Mouse (Mus musculus) cerebellum, adult 2 months (tissue): ENCODE results near the gene Pfdn5. TPM values are rescaled to one million over a fixed set of nuclear protein-coding genes. Genes with fewer than 3 reads are reported as not detected.
"Not testable (repeated sequence)": the region's sequence is repeated elsewhere in the genome, so short reads cannot be mapped to it uniquely, and the experiment has no call there.

Experiments
- DNase-seq, 2 experiments: peaks; one replicate each; pipeline ENCODE4 v3.0.0; 2021
- H3K27ac ChIP-seq: fragments of 200-500 bp; 2 replicates; pipeline ENCODE4 v1.5.1; 2012; ENCODE audit warnings: low read length, control low read depth, inconsistent platforms; ENCODE audit not compliant: insufficient read depth
- H3K27me3 ChIP-seq: fragments of 200-500 bp; 2 replicates; pipeline ENCODE4 v1.6.1; 2012; ENCODE audit warnings: inconsistent platforms, mild to moderate bottlenecking, low read length, moderate library complexity; ENCODE audit not compliant: control insufficient read depth, insufficient read depth
- H3K4me1 ChIP-seq: fragments of 200-500 bp; 2 replicates; pipeline ENCODE4 v1.6.1; 2011; ENCODE audit warnings: low read length; ENCODE audit not compliant: control insufficient read depth, insufficient read depth
- H3K4me3 ChIP-seq: fragments of 200-500 bp; replicated peaks from 2 replicates; pipeline ENCODE3; 2011; ENCODE audit warnings: mild to moderate bottlenecking, low read depth, low read length, control low read depth; ENCODE audit not compliant: insufficient read depth
- CTCF ChIP-seq: fragments of 200-500 bp; IDR thresholded peaks from 2 replicates; pipeline ENCODE4 v1.5.1; 2011; ENCODE audit warnings: low read depth, mild to moderate bottlenecking, control low read depth, low read length, moderate library complexity, borderline replicate concordance; ENCODE audit not compliant: insufficient read depth
- POLR2A ChIP-seq: fragments of 200-500 bp; IDR thresholded peaks from 2 replicates; pipeline ENCODE4 v1.6.1; 2011; ENCODE audit warnings: low read length, control low read depth, borderline replicate concordance; ENCODE audit not compliant: insufficient read depth
- WGBS: fragments of 180-500 bp; shearing (Covaris S2); methylation state at CpG from one replicate; pipeline ENCODE4 v1.1.7; 2018; 5-methylcytosine and 5-hydroxymethylcytosine counted together
- polyA plus RNA-seq: library from polyadenylated mRNA; depleted of rRNA; stranded (reverse); fragments of >200 nt; gene quantifications from 2 replicates; pipeline ENCODE4 v1.2.3, GENCODE M21; 2012

Gene Pfdn5
- polyA plus RNA-seq, 1 experiment: 360 TPM

DNA sequence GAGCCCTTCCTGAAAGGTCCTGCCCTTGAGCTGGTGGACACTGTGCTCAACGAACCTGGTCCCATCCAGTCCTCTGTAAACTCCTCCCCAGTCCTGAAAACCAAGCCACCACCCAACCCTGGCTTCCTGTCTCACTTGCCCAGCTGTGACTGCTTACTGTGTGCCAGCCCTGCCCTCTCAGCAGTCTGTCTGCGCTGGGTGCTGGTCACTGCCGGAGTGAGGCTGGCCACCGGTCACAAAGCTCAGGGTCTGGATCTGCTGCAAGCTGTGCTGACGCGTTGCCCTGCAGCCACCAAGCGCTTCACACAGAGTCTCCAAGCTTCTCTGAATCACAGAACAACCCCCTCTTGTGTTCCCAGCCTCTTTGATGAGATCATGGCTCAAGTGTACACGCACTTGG, 10.6 kb upstream of the Pfdn5 start:
- Histone ChIP-seq H3K27ac (no peak overlapping the region), H3K4me1 (no peaks in the 10 kb centered on the region), H3K27me3 (no peaks in the 10 kb centered on the region), H3K4me3 (no peak overlapping the region)
- WGBS: 87% methylated on average over 8 of the region's 8 CpGs
- TF ChIP-seq CTCF (no peak), POLR2A (no peak)
- DNase-seq: no peak

DNA sequence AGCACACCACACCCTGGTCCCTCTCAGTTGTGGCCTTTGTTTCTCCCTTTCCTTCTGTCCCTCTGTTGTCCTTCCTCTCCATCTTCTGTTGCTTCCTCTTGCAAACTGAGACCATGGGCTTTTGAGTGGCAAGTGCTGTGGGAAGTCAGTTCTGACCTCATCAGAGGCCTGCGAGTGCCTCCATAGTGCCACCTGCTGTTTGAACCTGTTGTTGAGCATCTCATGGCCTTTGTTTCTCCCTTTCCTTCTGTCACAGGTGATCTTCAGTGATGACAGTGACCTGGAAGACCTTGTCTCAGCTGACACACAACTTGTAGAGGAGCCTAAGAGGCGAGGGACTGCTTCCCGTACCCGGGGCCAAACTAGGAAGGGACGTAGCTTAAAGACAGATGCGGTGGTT, 9.7 kb upstream of the Pfdn5 start:
- TF ChIP-seq CTCF (peak; percentile 81), POLR2A (no peak)
- Histone ChIP-seq H3K4me3 (no peak overlapping the region), H3K27me3 (no peaks in the 10 kb centered on the region), H3K4me1 (no peaks in the 10 kb centered on the region), H3K27ac (no peak overlapping the region)
- DNase-seq: peak; percentile 55 to 64
- 82% methylated on average over 6 of the region's 6 CpGs for WGBS

DNA sequence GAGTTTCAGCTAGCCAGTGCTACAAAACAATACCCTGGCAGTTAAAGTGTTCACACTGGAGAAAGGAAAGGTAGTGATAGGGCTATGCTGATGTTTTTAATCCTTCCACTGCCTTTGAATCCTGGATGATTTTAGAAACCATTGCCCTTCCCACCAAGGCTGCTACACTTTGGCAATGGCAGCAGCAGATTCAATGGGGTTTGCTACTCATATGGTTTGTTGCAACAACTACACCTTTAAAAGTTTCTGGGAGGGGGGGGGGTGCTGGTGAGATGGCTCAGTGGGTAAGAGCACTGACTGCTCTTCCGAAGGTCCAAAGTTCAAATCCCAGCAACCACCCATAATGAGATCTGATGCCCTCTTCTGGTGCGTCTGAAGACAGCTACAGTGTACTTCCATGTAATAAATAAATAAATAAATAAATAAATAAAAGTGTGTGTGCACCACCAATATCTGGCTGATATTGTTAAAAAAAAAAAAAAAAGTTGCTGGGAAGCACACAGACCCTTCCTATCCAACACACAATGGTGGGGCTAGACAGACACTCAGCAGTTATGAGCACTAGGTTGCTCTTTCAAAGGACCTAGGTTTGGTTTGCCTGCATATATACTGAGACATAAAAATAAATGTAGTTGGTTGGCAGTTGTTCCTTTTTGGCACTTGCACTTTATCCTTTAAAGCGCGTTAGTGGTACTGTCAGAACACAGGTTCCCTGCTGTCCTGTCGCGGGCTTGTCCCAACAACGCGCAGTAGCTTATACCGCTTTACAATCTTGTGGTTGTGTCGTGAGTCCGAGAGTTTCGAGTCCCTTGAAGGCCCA, 1.1 kb upstream of the Pfdn5 start:
- Histone ChIP-seq H3K27ac (no peak overlapping the region), H3K4me3 (no peak overlapping the region), H3K4me1 (0 out of 2 replicates have a peak, but pooled peaks cover 2% of the 10 kb centered on the region), H3K27me3 (no peaks in the 10 kb centered on the region)
- no peak for TF ChIP-seq CTCF
- no peak for TF ChIP-seq POLR2A
- DNase-seq: peak; percentile 34 to 39
- 69% methylated on average over 12 of the region's 12 CpGs for WGBS

DNA sequence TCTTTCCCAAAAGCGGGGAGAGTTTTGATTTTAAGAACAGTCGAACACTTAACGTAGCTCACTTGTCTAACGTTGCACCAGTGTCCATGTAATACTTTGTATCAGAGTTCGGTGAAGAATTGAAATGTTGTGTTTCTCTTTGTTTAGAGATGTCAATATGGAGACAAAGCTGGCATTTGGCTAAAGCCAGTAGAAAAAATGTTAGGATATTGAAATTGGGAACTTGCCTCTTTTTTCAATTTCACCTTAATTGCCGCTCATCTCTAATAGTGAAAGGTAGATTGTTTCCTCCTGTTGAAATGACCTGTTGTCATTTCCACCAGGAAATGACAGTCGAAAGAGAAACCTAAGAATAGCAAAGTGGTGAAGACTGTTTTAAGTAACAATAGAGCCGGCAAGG, 976 bp downstream of the Pfdn5 start:
- H3K27me3 ChIP-seq: no peaks in the 10 kb centered on the region
- peak overlapping the region; percentile 78 for H3K4me3 ChIP-seq
- no peak for DNase-seq
- H3K4me1 ChIP-seq: peaks cover 5% of the 10 kb centered on the region; the same call in 1 of the 2 replicates
- TF ChIP-seq POLR2A (no peak), CTCF (no peak)
- no peak overlapping the region for H3K27ac ChIP-seq
- WGBS: 64% methylated on average over 8 of the region's 8 CpGs

DNA sequence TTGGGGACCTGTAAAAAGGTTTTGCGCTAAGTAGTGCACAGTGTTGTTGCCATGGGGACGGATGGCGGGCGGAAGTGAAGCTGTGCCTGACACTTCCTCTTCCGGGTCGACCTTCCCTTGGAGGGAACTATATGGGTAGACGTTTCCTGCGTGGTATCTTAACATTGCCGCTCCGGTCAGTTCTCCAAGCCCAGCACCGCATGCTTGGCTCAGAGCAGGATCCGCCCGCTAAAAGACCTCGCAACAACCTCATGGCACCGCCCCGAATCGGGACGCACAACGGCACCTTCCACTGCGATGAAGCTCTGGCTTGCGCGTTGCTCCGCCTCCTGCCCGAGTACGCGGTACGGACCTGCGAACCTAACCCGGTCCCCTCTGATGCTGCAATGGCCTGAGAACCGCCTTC, 5.7 kb downstream of the Pfdn5 start, which contains the start of gene Myg1:
Gene Myg1 (plus strand): TSS at position 100 of the 406 bp plus-strand sequence.
- TF ChIP-seq POLR2A: peak; percentile 72; the same call in 1 of the 2 replicates
- no peak for TF ChIP-seq CTCF
- Histone ChIP-seq H3K27ac (no peak within 1 kb of the TSS), H3K27me3 (no peaks in the 10 kb centered on the region), H3K4me1 (peaks cover 8% of the 10 kb centered on the region), H3K4me3 (peak within 1 kb of the TSS; percentile 94)
- under 1% methylated on average over 30 of the region's 30 CpGs for WGBS
- DNase-seq: peak; percentile 82 to 83

DNA sequence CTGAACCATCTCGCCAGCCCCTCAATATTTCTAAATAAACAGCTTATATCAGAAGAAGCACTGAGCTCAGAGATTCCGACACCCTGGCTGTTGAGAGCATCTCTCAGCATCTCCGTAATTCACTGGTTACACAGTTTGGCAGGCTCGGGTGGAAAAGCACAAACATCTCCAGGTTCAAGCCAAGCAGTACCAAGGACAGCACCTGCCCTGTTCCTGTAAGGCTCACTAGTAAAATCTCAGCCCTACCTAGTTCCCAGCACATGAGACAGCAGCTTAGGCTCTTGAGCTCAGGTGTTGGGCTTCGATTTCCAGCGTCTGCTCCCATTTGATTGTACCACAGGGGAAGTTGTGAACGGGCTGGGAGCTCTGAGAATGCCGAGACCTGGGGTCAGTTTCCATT, 9.3 kb downstream of the Pfdn5 start:
- no peak for DNase-seq
- WGBS: 88% methylated on average over 8 of the region's 8 CpGs

DNA sequence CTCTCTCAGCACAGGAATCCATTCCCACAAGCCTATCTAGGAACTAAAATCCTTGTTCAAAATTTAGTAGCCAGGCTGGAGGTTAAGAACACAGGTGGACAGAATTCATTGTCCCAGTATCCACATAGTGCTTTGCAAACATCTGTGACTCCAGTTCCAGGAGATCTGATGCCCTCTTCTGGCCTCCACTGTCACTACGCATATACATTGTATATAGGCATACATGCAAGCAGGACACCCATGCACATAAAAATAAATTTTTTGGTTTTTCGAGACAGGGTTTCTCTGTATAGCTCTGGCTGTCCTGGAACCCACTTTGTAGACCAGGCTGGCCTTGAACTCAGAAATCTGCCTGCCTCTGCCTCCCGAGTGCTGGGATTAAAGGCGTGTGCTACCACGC, 10.0 kb downstream of the Pfdn5 start:
- DNase-seq, H3K4me3 ChIP-seq, H3K27ac ChIP-seq, H3K27me3 ChIP-seq, H3K4me1 ChIP-seq: not testable (repeated sequence)
- 93% methylated on average over 5 of the region's 5 CpGs for WGBS
- 0 out of 2 replicates have a peak, but pooled peaks have one; percentile 20 for TF ChIP-seq CTCF

More for the DNA sequence above, 9.3 kb downstream of the Pfdn5 start:
- Histone ChIP-seq H3K27ac (no peak overlapping the region), H3K4me1 (peaks cover 8% of the 10 kb centered on the region), H3K27me3 (no peaks in the 10 kb centered on the region), H3K4me3 (no peak overlapping the region)
- TF ChIP-seq CTCF (no peak), POLR2A (no peak)

DNA sequence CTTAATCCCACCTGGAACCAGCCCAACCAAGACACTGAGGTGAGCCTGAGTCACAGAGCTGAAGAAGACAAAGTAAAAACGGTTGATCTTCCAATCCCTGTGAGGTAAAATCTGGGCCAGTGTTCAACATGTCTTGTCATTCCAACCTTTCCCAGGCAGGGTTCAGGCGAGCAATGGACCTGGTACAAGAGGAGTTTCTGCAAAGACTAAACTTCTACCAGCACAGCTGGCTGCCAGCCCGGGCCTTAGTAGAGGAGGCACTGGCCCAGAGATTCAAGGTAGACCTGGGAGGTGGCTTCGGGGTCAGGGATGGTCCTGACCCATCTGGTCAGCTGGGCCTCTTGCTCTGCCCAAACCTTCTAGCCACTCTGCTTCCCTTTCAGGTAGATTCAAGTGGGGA, 11.0 kb downstream of the Pfdn5 start:
- H3K27ac ChIP-seq: no peak overlapping the region
- 78% methylated on average over 4 of the region's 4 CpGs for WGBS
- TF ChIP-seq CTCF (no peak), POLR2A (no peak)
- H3K27me3 ChIP-seq: no peaks in the 10 kb centered on the region
- peaks cover 5% of the 10 kb centered on the region; the same call in 1 of the 2 replicates for H3K4me1 ChIP-seq
- H3K4me3 ChIP-seq: no peak overlapping the region
- no peak for DNase-seq
